Mouse (Mus musculus): ENCODE measurements around the gene Hdac9. TPM values are rescaled to one million over a fixed set of nuclear protein-coding genes. Genes with fewer than 3 reads are reported as not detected.

The Hdac9 gene
- polyA plus RNA-seq, 1 experiment from 2014 or later: 12.7 TPM

Other genes with a start within 250 kb of the Hdac9 start
- not detected in 2 replicates for gene Prps1l1, start 67.7 kb upstream of the Hdac9 start, polyA plus RNA-seq (2014; fragmentation: Nextera tagmentation; extraction: Ambion mirVana)
- gene Snx13, start 130.1 kb upstream of the Hdac9 start, polyA plus RNA-seq (2014; fragmentation: Nextera tagmentation; extraction: Ambion mirVana): 21.8 and 23.6 TPM in 2 replicates

Measured in hindbrain, embryonic 11.5 days (tissue).